Mouse (Mus musculus) liver, adult 2 months (tissue): ENCODE results near the gene Kif9. TPM values are rescaled to one million over a fixed set of nuclear protein-coding genes. Genes with fewer than 3 reads are reported as not detected.

Experiments
- DNase-seq: peaks from one replicate; pipeline ENCODE4 v3.0.0-alpha.2; 2011; ENCODE audit warnings: low read depth, low spot score; ENCODE audit errors: extremely low read depth
- H3K27ac ChIP-seq: fragments of 200-500 bp; replicated peaks from 2 replicates; pipeline ENCODE4 v1.5.1; 2012; ENCODE audit warnings: low read depth, mild to moderate bottlenecking, control low read depth, inconsistent platforms, low read length; ENCODE audit not compliant: insufficient read depth
- H3K27me3 ChIP-seq: fragments of 200-500 bp; 2 replicates; pipeline ENCODE4 v1.6.1; 2012; ENCODE audit warnings: mild to moderate bottlenecking, moderate library complexity, low read length, inconsistent platforms; ENCODE audit not compliant: control insufficient read depth, insufficient read depth
- H3K36me3 ChIP-seq: fragments of 200-500 bp; 2 replicates; pipeline ENCODE4 v1.6.1; 2012; ENCODE audit warnings: low read length, inconsistent platforms; ENCODE audit not compliant: control insufficient read depth, insufficient read depth
- H3K4me1 ChIP-seq: fragments of 200-500 bp; 2 replicates; pipeline ENCODE4 v1.6.1; 2011; ENCODE audit warnings: low read length; ENCODE audit not compliant: control insufficient read depth, insufficient read depth
- H3K4me3 ChIP-seq: fragments of 200-500 bp; 2 replicates; pipeline ENCODE4 v1.5.1; 2011; ENCODE audit warnings: low read depth, mild to moderate bottlenecking, control low read depth, low read length, moderate library complexity; ENCODE audit not compliant: insufficient read depth
- H3K79me2 ChIP-seq: fragments of 200-500 bp; 2 replicates; pipeline ENCODE4 v1.6.1; 2012; ENCODE audit warnings: inconsistent platforms, mild to moderate bottlenecking, low read length, moderate library complexity; ENCODE audit not compliant: control insufficient read depth, insufficient read depth
- H3K9ac ChIP-seq: fragments of 200-500 bp; 2 replicates; pipeline ENCODE4 v1.6.1; 2012; ENCODE audit warnings: low read depth, mild to moderate bottlenecking, control low read depth, inconsistent platforms, low read length
- CTCF ChIP-seq: fragments of 200-500 bp; IDR thresholded peaks from 2 replicates; pipeline ENCODE4 v1.5.1; 2011; ENCODE audit warnings: low read depth, low read length, control low read depth
- POLR2A ChIP-seq: fragments of 200-500 bp; IDR thresholded peaks from 2 replicates; pipeline ENCODE4 v1.6.1; 2011; ENCODE audit warnings: low read length, control low read depth; ENCODE audit not compliant: insufficient read depth; ENCODE audit errors: extremely low read depth
- WGBS: fragments of 180-500 bp; shearing (Covaris S2); methylation state at CpG from one replicate; pipeline ENCODE4 v1.1.7; 2018; 5-methylcytosine and 5-hydroxymethylcytosine counted together
- polyA plus RNA-seq: library from polyadenylated mRNA; depleted of rRNA; stranded (reverse); fragments of >200 nt; gene quantifications from 2 replicates; pipeline ENCODE4 v1.2.3, GENCODE M21; 2012; rRNA removed
- total RNA-seq: library from RNA; depleted of rRNA; stranded (reverse); fragments of >200 nt; gene quantifications from 2 replicates; pipeline ENCODE4 v1.2.3, GENCODE M21; 2014; rRNA removed

The Kif9 gene
- total and polyA plus RNA-seq, 2 experiments, result 0.18 to 0.55 TPM

DNA sequence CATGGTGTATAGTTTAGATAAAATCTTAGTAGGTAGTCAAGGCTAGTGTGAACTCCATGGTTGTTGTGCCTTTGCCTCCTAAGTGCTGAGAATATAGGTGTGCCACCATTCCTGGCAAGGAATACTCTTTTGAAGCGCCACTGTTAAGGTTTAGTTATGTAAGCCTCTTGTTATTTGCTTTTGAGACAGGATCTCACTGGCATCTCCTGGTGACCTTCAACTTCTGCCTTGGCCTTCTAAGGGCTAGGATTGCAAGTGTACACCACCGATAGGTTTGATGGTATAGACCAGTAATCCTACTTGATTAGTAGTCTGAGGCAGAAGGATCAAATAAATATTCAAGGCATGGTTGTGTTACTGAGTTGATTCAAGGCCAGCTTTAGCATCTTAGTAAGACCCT, 59.9 kb downstream of the Kif9 start:
- Histone ChIP-seq H3K27me3 (no peaks in the 10 kb centered on the region), H3K9ac (no peak overlapping the region), H3K4me3 (no peak overlapping the region), H3K27ac (no peak overlapping the region), H3K79me2 (peaks cover 39% of the 10 kb centered on the region; the same call in 1 of the 2 replicates), H3K36me3 (no peaks in the 10 kb centered on the region), H3K4me1 (peaks cover 24% of the 10 kb centered on the region)
- TF ChIP-seq CTCF (no peak), POLR2A (no peak)
- peak; percentile 48 for DNase-seq
- 24% methylated on average over 2 of the region's 2 CpGs for WGBS

DNA sequence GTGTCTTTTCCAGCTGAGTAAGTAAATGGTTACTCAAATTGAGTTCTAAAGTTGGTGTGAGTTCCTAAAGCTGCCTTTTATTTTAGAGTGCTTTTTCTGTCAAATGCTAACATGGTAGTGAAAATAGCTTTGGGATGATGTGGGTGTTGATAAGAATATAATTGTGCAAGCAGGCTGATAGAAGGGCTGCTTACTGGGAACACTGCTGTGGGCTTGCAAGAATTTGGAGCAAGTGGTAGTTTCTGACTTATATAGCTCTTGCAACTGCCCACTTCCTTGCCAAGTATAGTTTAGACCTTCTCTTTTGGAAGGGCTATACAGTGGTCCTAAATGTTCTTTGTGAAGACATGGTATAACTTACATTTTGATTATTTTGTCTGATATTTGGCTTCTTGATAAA, 61.8 kb downstream of the Kif9 start:
- H3K36me3 ChIP-seq, result no peaks in the 10 kb centered on the region
- H3K27me3 ChIP-seq, result no peaks in the 10 kb centered on the region
- H3K79me2 ChIP-seq, result peaks cover 53% of the 10 kb centered on the region; the same call in 1 of the 2 replicates
- DNase-seq, result no peak
- H3K27ac ChIP-seq, result no peak overlapping the region
- H3K4me3 ChIP-seq, result no peak overlapping the region
- H3K4me1 ChIP-seq, result peaks cover 35% of the 10 kb centered on the region
- H3K9ac ChIP-seq, result no peak overlapping the region
- TF ChIP-seq CTCF (no peak), POLR2A (no peak)

DNA sequence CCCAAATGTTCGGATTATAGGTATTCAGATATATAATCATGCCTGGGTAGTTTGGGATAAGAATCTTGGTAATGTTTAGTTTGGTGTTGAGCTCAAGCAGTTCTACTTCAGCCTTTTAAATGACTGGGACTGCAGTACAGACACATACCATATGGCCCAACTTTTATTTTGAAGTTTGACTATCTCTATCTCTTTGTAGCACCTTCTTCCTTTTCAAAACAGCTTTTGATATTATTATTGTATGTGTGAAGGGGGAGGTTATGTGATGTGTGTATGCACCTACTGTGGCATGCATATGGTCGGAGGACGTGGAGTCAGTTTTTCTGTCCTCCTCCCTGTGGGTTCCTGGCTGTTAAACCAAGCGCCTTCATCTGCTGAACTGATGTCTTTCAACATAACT, 65.2 kb downstream of the Kif9 start:
- DNase-seq, result no peak
- Histone ChIP-seq H3K27me3 (no peaks in the 10 kb centered on the region), H3K9ac (no peak overlapping the region), H3K79me2 (peaks cover 31% of the 10 kb centered on the region; the same call in 1 of the 2 replicates), H3K27ac (no peak overlapping the region), H3K4me1 (peaks cover 25% of the 10 kb centered on the region), H3K4me3 (no peak overlapping the region), H3K36me3 (peaks cover 2% of the 10 kb centered on the region; the same call in 1 of the 2 replicates)
- WGBS, result 72% methylated on average over 4 of the region's 4 CpGs
- TF ChIP-seq POLR2A (no peak), CTCF (no peak)

DNA sequence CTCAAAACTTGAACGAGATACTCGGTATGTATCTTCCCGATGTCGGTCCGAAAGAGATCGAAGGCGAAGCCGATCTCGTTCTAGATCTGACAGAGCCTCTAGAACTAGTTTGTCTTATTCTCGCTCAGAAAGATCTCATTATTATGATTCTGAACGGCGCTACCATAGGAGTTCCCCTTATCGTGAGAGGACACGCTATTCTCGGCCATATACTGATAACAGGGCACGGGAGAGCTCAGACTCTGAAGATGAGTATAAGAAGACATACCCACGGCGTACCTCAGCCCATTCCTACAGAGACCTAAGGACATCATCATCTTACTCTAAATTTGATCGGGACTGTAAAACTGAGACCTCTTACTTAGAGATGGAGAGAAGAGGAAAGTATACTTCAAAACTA, 71.5 kb downstream of the Kif9 start:
- no peak overlapping the region for H3K9ac ChIP-seq
- peaks cover 5% of the 10 kb centered on the region for H3K4me1 ChIP-seq
- H3K4me3 ChIP-seq, result no peak overlapping the region
- no peaks in the 10 kb centered on the region for H3K27me3 ChIP-seq
- WGBS, result 97% methylated on average over 19 of the region's 19 CpGs
- H3K27ac ChIP-seq, result no peak overlapping the region
- DNase-seq, result no peak
- H3K79me2 ChIP-seq, result peaks cover 24% of the 10 kb centered on the region; the same call in 1 of the 2 replicates
- H3K36me3 ChIP-seq, result peaks cover 49% of the 10 kb centered on the region
- TF ChIP-seq POLR2A, result no peak
- no peak for TF ChIP-seq CTCF

DNA sequence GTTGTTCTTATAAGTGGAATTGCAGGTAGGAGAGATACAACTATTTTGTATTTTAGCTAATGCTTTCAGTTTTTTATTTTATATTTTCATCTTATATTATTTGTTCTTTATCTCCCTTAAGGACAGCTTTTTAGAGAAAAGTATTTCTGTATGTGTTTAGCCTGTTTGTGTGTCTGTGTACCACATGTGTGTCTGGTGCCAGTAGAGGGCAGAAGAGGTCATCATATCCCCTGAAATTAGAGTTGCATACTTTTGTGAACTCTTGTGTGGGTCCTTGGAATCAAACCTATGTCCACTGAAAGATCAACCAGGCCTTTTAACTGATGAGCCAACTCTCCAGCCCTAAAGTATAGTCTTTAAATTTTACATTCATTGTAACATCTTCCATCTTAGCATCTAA, 91.6 kb downstream of the Kif9 start:
- H3K79me2 ChIP-seq, result peaks cover 4% of the 10 kb centered on the region; the same call in 1 of the 2 replicates
- no peak overlapping the region for H3K27ac ChIP-seq
- no peaks in the 10 kb centered on the region for H3K27me3 ChIP-seq
- no peaks in the 10 kb centered on the region for H3K4me1 ChIP-seq
- peaks cover 63% of the 10 kb centered on the region for H3K36me3 ChIP-seq
- no peak overlapping the region for H3K9ac ChIP-seq
- DNase-seq, result no peak
- H3K4me3 ChIP-seq, result no peak overlapping the region
- TF ChIP-seq POLR2A (no peak), CTCF (no peak)

Other genes starting within 250 kb of the Kif9 start
- gene Cspg5, start 233.2 kb upstream of the Kif9 start, total RNA-seq, result 0.09 and 0.13 TPM in 2 replicates
- 0.16 and 0.30 TPM in 2 replicates for gene Cspg5, start 233.2 kb upstream of the Kif9 start, polyA plus RNA-seq
- 5.0 and 5.9 TPM in 2 replicates for gene Elp6, start 171.8 kb upstream of the Kif9 start, total RNA-seq
- 6.6 and 7.3 TPM in 2 replicates for gene Elp6, start 171.8 kb upstream of the Kif9 start, polyA plus RNA-seq
- 51.8 and 84.8 TPM in 2 replicates for gene Scap, start 143.7 kb upstream of the Kif9 start, total RNA-seq
- gene Scap, start 143.7 kb upstream of the Kif9 start, polyA plus RNA-seq, result 68.7 and 72.9 TPM in 2 replicates
- gene Ptpn23, start 68.7 kb upstream of the Kif9 start, total RNA-seq, result 4.5 and 6.8 TPM in 2 replicates
- 7.9 and 10.7 TPM in 2 replicates for gene Ptpn23, start 68.7 kb upstream of the Kif9 start, polyA plus RNA-seq
- not detected in 2 replicates for gene Ngp, start 57.2 kb upstream of the Kif9 start, total RNA-seq
- 0.21 and 0.37 TPM in 2 replicates for gene Ngp, start 57.2 kb upstream of the Kif9 start, polyA plus RNA-seq
- gene Klhl18, start 264 bp upstream of the Kif9 start, total RNA-seq, result 2.0 and 2.3 TPM in 2 replicates
- 5.9 and 6.9 TPM in 2 replicates for gene Klhl18, start 264 bp upstream of the Kif9 start, polyA plus RNA-seq
- 31.7 and 36.5 TPM in 2 replicates for gene Setd2, start 55.6 kb downstream of the Kif9 start, total RNA-seq
- gene Setd2, start 55.6 kb downstream of the Kif9 start, polyA plus RNA-seq, result 15.7 and 20.1 TPM in 2 replicates
- gene Nradd, start 147.5 kb downstream of the Kif9 start, total RNA-seq, result 0.65 and 1.6 TPM in 2 replicates
- gene Nradd, start 147.5 kb downstream of the Kif9 start, polyA plus RNA-seq, result 0.92 and 1.4 TPM in 2 replicates
- gene Nbeal2, start 177.2 kb downstream of the Kif9 start, total RNA-seq, result 2.1 and 4.6 TPM in 2 replicates
- 11.6 and 12.7 TPM in 2 replicates for gene Nbeal2, start 177.2 kb downstream of the Kif9 start, polyA plus RNA-seq
- gene Ccdc12, start 179.5 kb downstream of the Kif9 start, total RNA-seq, result 28.7 and 29.9 TPM in 2 replicates
- 48.7 and 51.4 TPM in 2 replicates for gene Ccdc12, start 179.5 kb downstream of the Kif9 start, polyA plus RNA-seq